Mouse (Mus musculus) urinary bladder, adult 18-20 months (tissue): Measurements from ENCODE around the gene Polr2i.
"Not testable (repeated sequence)": the region's sequence is repeated elsewhere in the genome, so short reads cannot be mapped to it uniquely, and the experiment has no call there.

Experiments
- DNase-seq, 2 experiments: peaks; one replicate each; pipeline ENCODE4 v3.0.0; 2022; ENCODE audit warnings: low spot score in 2 of 2, mixed read lengths in 2 of 2

The Polr2i gene

GRCm38 (mm10) chr7:30231669-30232454 is at the start of gene Polr2i, which contains the start of gene Tbcb:
Gene Polr2i, plus strand, starts transcription at chr7:30231948.
Gene Tbcb, minus strand, starts transcription at chr7:30232272.
- peak; percentile 93 to 98 for DNase-seq

- DNase-seq: not testable (repeated sequence)
Observed at GRCm38 (mm10) chr7:30183189-30183588, 48.6 kb upstream of the Polr2i start.

GRCm38 (mm10) chr7:30183879-30184289 is 47.9 kb upstream of the Polr2i start, which contains the start of gene Cox7a1:
Gene Cox7a1, plus strand, starts transcription at chr7:30184144.
- DNase-seq: peak; percentile 71 to 82

- DNase-seq: no peak
Observed at GRCm38 (mm10) chr7:30184641-30185348, 47.0 kb upstream of the Polr2i start.

GRCm38 (mm10) chr7:30188344-30189115 is 43.2 kb upstream of the Polr2i start:
- DNase-seq: no peak

GRCm38 (mm10) chr7:30189116-30189491 is 42.6 kb upstream of the Polr2i start:
- no peak for DNase-seq

- no peak for DNase-seq
Observed at GRCm38 (mm10) chr7:30192088-30192487, 39.7 kb upstream of the Polr2i start.

GRCm38 (mm10) chr7:30193013-30193412 is 38.7 kb upstream of the Polr2i start:
- no peak for DNase-seq

- DNase-seq: peak; percentile 77 to 83
Observed at GRCm38 (mm10) chr7:30193581-30194100, 38.1 kb upstream of the Polr2i start.

- DNase-seq: peak in 1 of 2 experiments; percentile 35
Observed at GRCm38 (mm10) chr7:30194101-30194831, 37.5 kb upstream of the Polr2i start.

GRCm38 (mm10) chr7:30194884-30195283 is 36.9 kb upstream of the Polr2i start:
- DNase-seq: peak; percentile 87 to 94

- no peak for DNase-seq
Observed at GRCm38 (mm10) chr7:30195461-30195860, 36.3 kb upstream of the Polr2i start.

GRCm38 (mm10) chr7:30196171-30196570 is 35.6 kb upstream of the Polr2i start:
- DNase-seq: peak in 1 of 2 experiments; percentile 57

- DNase-seq: no peak
Observed at GRCm38 (mm10) chr7:30197592-30198129, 34.1 kb upstream of the Polr2i start.

- no peak for DNase-seq
Observed at GRCm38 (mm10) chr7:30198481-30198971, 33.2 kb upstream of the Polr2i start, which contains the start of gene Capns1. Gene Capns1, minus strand, starts transcription at chr7:30198811.

GRCm38 (mm10) chr7:30199498-30200139 is 32.1 kb upstream of the Polr2i start:
- DNase-seq: no peak

- DNase-seq: no peak
Observed at GRCm38 (mm10) chr7:30200200-30200599, 31.5 kb upstream of the Polr2i start.

GRCm38 (mm10) chr7:30200661-30201060 is 31.1 kb upstream of the Polr2i start:
- not testable (repeated sequence) for DNase-seq

- DNase-seq: no peak
Observed at GRCm38 (mm10) chr7:30202895-30203690, 28.7 kb upstream of the Polr2i start.
